Mouse (Mus musculus) heart, embryonic 16.5 days (tissue): ENCODE data around the gene Tspan6. TPM values are rescaled to one million over a fixed set of nuclear protein-coding genes. Genes with fewer than 3 reads are reported as not detected.

ENCODE experiments used
- ATAC-seq: fragments of 200-750 bp; cut with Nextera tagmentation; replicated peaks from 2 replicates; pipeline ENCODE4 v1.8.0; 2017; ENCODE audit warnings: moderate number of reproducible peaks; ENCODE audit not compliant: insufficient read depth, low FRiP score; ENCODE audit errors: extremely low read depth
- H3K27ac ChIP-seq: fragments of 300-500 bp; sonication (generic); 2 replicates; pipeline ENCODE4 v1.5.1; 2014; ENCODE audit warnings: mild to moderate bottlenecking, low read length, control low read depth, moderate library complexity
- H3K27me3 ChIP-seq: fragments of 300-500 bp; sonication (generic); 2 replicates; pipeline ENCODE4 v1.6.1; 2014; ENCODE audit warnings: low read length, mixed read lengths; ENCODE audit not compliant: control insufficient read depth, insufficient read depth
- H3K36me3 ChIP-seq: fragments of 300-500 bp; sonication (generic); 2 replicates; pipeline ENCODE4 v1.6.1; 2014; ENCODE audit not compliant: control insufficient read depth, insufficient read depth
- H3K4me1 ChIP-seq: fragments of 300-500 bp; sonication (generic); 2 replicates; pipeline ENCODE4 v1.6.1; 2014; ENCODE audit warnings: low read length, mixed read lengths; ENCODE audit not compliant: control insufficient read depth, insufficient read depth
- H3K4me2 ChIP-seq: fragments of 300-500 bp; sonication (generic); 2 replicates; pipeline ENCODE4 v1.6.1; 2014; ENCODE audit warnings: low read depth, mild to moderate bottlenecking, control low read depth, low read length
- H3K4me3 ChIP-seq: fragments of 300-500 bp; sonication (generic); 2 replicates; pipeline ENCODE4 v1.5.1; 2014; ENCODE audit warnings: mild to moderate bottlenecking, control low read depth, low read length
- H3K9ac ChIP-seq: fragments of 300-500 bp; sonication (generic); 2 replicates; pipeline ENCODE4 v1.6.1; 2014; ENCODE audit warnings: low read length, control low read depth
- H3K9me3 ChIP-seq: fragments of 300-500 bp; sonication (generic); replicated peaks from 2 replicates; pipeline ENCODE4 v1.6.1; 2016; ENCODE audit warnings: low read length; ENCODE audit not compliant: control insufficient read depth
- WGBS: fragments of 180-500 bp; shearing (Covaris S2); extraction: QIAGEN DNeasy Blood & Tissue Kit; methylation state at CpG from one replicate; pipeline ENCODE4 v1.1.7; 2014; 5-methylcytosine and 5-hydroxymethylcytosine counted together
- polyA plus RNA-seq: library from polyadenylated mRNA; unstranded; fragments of >200 nt; fragmentation: Nextera tagmentation; extraction: Ambion mirVana; gene quantifications from 2 replicates; pipeline ENCODE4 v1.2.1, GENCODE M21; 2015

Gene Tspan6
- polyA plus RNA-seq: 91.1 and 96.7 TPM in 2 replicates

GRCm38 (mm10) chrX:133898014-133898542 lies at the start of gene Tspan6:
Tspan6 (minus strand) TSS chrX:133898429.
- peaks cover 3% of the 10 kb centered on the region; the same call in 1 of the 2 replicates for H3K36me3 ChIP-seq
- WGBS: 14% methylated on average over 33 of the region's 33 CpGs
- no peaks in the 10 kb centered on the region for H3K9me3 ChIP-seq
- H3K4me3 ChIP-seq: peak within 1 kb of the TSS; percentile 64
- H3K4me1 ChIP-seq: no peaks in the 10 kb centered on the region
- H3K27me3 ChIP-seq: no peaks in the 10 kb centered on the region
- peak within 1 kb of the TSS; percentile 57 for H3K27ac ChIP-seq
- peak within 1 kb of the TSS; percentile 81 for H3K9ac ChIP-seq
- peak; percentile 75 for ATAC-seq
- peak within 1 kb of the TSS; percentile 70 for H3K4me2 ChIP-seq

- H3K4me1 ChIP-seq: no peaks in the 10 kb centered on the region
- no peaks in the 10 kb centered on the region; the same call in 1 of the 2 replicates for H3K27me3 ChIP-seq
- H3K4me3 ChIP-seq: no peak overlapping the region
- 37% methylated on average over 3 of the region's 3 CpGs for WGBS
- no peaks in the 10 kb centered on the region for H3K36me3 ChIP-seq
- ATAC-seq: no peak
- no peaks in the 10 kb centered on the region for H3K9me3 ChIP-seq
- no peak overlapping the region for H3K27ac ChIP-seq
- H3K9ac ChIP-seq: no peak overlapping the region
- H3K4me2 ChIP-seq: no peak overlapping the region
These were observed 49.2 kb upstream of the Tspan6 start for GRCm38 (mm10) chrX:133947427-133947826.

- no peaks in the 10 kb centered on the region for H3K4me1 ChIP-seq
- H3K9ac ChIP-seq: no peak overlapping the region
- no peak overlapping the region for H3K4me2 ChIP-seq
- no peak overlapping the region for H3K4me3 ChIP-seq
- H3K27me3 ChIP-seq: no peaks in the 10 kb centered on the region; the same call in 1 of the 2 replicates
- no peak for ATAC-seq
- H3K27ac ChIP-seq: no peak overlapping the region
- WGBS: 44% methylated on average over 1 of the region's 1 CpGs
- no peaks in the 10 kb centered on the region for H3K9me3 ChIP-seq
- no peaks in the 10 kb centered on the region for H3K36me3 ChIP-seq
These were observed 41.3 kb upstream of the Tspan6 start for GRCm38 (mm10) chrX:133939561-133939960.

- H3K4me1 ChIP-seq: no peaks in the 10 kb centered on the region
- WGBS: 73% methylated on average over 4 of the region's 4 CpGs
- H3K36me3 ChIP-seq: no peaks in the 10 kb centered on the region
- ATAC-seq: no peak
- H3K4me2 ChIP-seq: no peak overlapping the region
- no peaks in the 10 kb centered on the region for H3K9me3 ChIP-seq
- H3K4me3 ChIP-seq: no peak overlapping the region
- H3K9ac ChIP-seq: no peak overlapping the region
- no peaks in the 10 kb centered on the region for H3K27me3 ChIP-seq
- no peak overlapping the region for H3K27ac ChIP-seq
These were observed 38.5 kb upstream of the Tspan6 start for GRCm38 (mm10) chrX:133936605-133937225.

GRCm38 (mm10) chrX:133931302-133932013 lies 33.2 kb upstream of the Tspan6 start:
- Histone ChIP-seq H3K9me3 (no peaks in the 10 kb centered on the region), H3K4me1 (no peaks in the 10 kb centered on the region), H3K27me3 (no peaks in the 10 kb centered on the region), H3K9ac (no peak overlapping the region), H3K36me3 (no peaks in the 10 kb centered on the region), H3K4me3 (no peak overlapping the region), H3K27ac (no peak overlapping the region), H3K4me2 (no peak overlapping the region)
- ATAC-seq: no peak
- WGBS: 54% methylated on average over 12 of the region's 12 CpGs

- no peaks in the 10 kb centered on the region for H3K4me1 ChIP-seq
- ATAC-seq: no peak
- H3K27me3 ChIP-seq: no peaks in the 10 kb centered on the region
- 68% methylated on average over 5 of the region's 5 CpGs for WGBS
- H3K4me3 ChIP-seq: no peak overlapping the region
- no peak overlapping the region for H3K9ac ChIP-seq
- H3K4me2 ChIP-seq: no peak overlapping the region
- no peaks in the 10 kb centered on the region for H3K36me3 ChIP-seq
- no peak overlapping the region for H3K27ac ChIP-seq
- H3K9me3 ChIP-seq: no peaks in the 10 kb centered on the region
These were observed 28.5 kb upstream of the Tspan6 start for GRCm38 (mm10) chrX:133926760-133927159.

- Histone ChIP-seq H3K9ac (no peak overlapping the region), H3K4me2 (no peak overlapping the region), H3K27me3 (no peaks in the 10 kb centered on the region), H3K9me3 (no peaks in the 10 kb centered on the region), H3K4me3 (no peak overlapping the region), H3K4me1 (no peaks in the 10 kb centered on the region), H3K27ac (no peak overlapping the region), H3K36me3 (no peaks in the 10 kb centered on the region)
- no peak for ATAC-seq
- 58% methylated on average over 4 of the region's 4 CpGs for WGBS
These were observed 23.0 kb upstream of the Tspan6 start for GRCm38 (mm10) chrX:133921187-133921586.

GRCm38 (mm10) chrX:133914219-133914618 lies 16.0 kb upstream of the Tspan6 start:
- Histone ChIP-seq H3K9ac (no peak overlapping the region), H3K27me3 (no peaks in the 10 kb centered on the region), H3K36me3 (no peaks in the 10 kb centered on the region), H3K9me3 (no peaks in the 10 kb centered on the region), H3K4me3 (no peak overlapping the region), H3K27ac (peak overlapping the region; percentile 72), H3K4me1 (peaks cover 17% of the 10 kb centered on the region), H3K4me2 (no peak overlapping the region)
- peak; percentile 76 for ATAC-seq
- WGBS: 20% methylated on average over 7 of the region's 7 CpGs

- ATAC-seq: no peak
- 86% methylated on average over 3 of the region's 3 CpGs for WGBS
These were observed 14.8 kb upstream of the Tspan6 start for GRCm38 (mm10) chrX:133913006-133913405.

More at GRCm38 (mm10) chrX:133913006-133913405, 14.8 kb upstream of the Tspan6 start:
- H3K9ac ChIP-seq: no peak overlapping the region
- no peak overlapping the region for H3K27ac ChIP-seq
- H3K4me2 ChIP-seq: no peak overlapping the region
- H3K27me3 ChIP-seq: no peaks in the 10 kb centered on the region
- H3K4me1 ChIP-seq: peaks cover 17% of the 10 kb centered on the region
- no peaks in the 10 kb centered on the region for H3K36me3 ChIP-seq
- no peaks in the 10 kb centered on the region for H3K9me3 ChIP-seq
- H3K4me3 ChIP-seq: no peak overlapping the region
